11 mouse cellular contexts compared by ENCODE assay signal in the genomic region with DNA sequence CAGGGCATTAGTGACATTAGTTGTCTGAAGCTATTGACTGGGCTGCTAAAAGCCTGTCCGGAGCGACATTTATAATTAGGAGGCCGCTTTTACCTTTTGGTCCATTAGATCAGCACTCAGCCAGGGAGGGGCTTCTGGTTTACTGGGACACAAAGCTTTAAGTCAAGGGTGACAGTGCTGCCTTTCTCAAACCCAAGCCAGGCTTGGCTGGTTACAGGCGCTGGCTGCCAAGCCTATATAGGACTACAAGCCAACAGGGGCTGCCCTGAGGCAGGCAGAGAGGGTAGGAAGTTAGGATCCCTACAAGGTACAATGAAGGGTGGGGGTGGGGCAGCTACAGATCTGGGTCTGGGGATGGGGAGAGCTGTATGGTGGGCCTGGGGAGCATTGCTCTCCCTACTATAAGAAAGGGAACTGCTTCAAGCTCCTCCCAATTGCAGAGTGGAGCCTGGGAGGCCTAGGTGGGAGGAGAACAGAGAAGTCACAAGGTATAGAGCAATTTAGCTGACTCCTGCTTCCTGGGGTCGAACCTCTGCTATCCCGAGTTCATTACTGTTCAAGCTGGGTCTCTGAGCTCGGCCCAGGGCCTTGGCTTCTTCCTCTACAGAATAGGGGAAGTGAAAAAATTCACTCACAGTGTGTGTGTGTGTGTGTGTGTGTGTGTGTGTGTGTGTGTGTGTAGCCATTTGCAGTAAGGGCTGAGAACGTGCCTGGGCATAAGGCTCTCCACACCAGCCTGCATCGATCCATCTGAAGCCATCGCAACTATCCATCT. TPM values are rescaled to one million over a fixed set of nuclear protein-coding genes. Genes with fewer than 3 reads are reported as not detected.
A peak's percentile ranks its signal among the peaks of the same experiment; 100 is the strongest.
DNase-seq lines count a peak whose midpoint lies in the region; ATAC-seq and TF ChIP-seq lines count a peak whose summit lies in the region.
"Had no signal": no experiment of that assay in that cellular context is flagged by ENCODE, and none has a peak within 500 bp of the region (broad histone marks: within the 10 kb centered on the region; RNA-seq: fewer than 3 reads in every experiment).

No protein-coding gene starts in this region.

- H3K4me1 ChIP-seq in forebrain, embryonic 10.5 days = peaks cover 19% of the 10 kb centered on the region
- H3K4me1 ChIP-seq in forebrain, embryonic 12.5 days = peaks cover 5% of the 10 kb centered on the region
- H3K4me1 ChIP-seq in liver, embryonic 14.5 days (replicated peaks; ENCODE audit: control insufficient read depth in 2 of 2, insufficient read depth in 2 of 2, low read length in 1 of 2) = peaks cover 3 to 19% of the 10 kb centered on the region in 2 experiments; a peak in 2 of 4 replicates
- H3K4me1 ChIP-seq: limb, embryonic 13.5 days; neural tube, embryonic 13.5 days had no signal

- no peaks in the 10 kb centered on the region for H3K36me3 ChIP-seq in forebrain, embryonic 10.5 days (replicated peaks)
- H3K36me3 ChIP-seq in forebrain, embryonic 12.5 days (replicated peaks) = no peaks in the 10 kb centered on the region
- no peaks in the 10 kb centered on the region for H3K36me3 ChIP-seq in liver, embryonic 14.5 days (replicated peaks; ENCODE audit: control insufficient read depth, insufficient read depth, low read depth)
- H3K36me3 ChIP-seq: embryonic facial prominence, embryonic 10.5 days; limb, embryonic 13.5 days; neural tube, embryonic 13.5 days had no signal

- H3K27ac ChIP-seq in forebrain, embryonic 10.5 days = 0 out of 2 replicates have a peak overlapping the region, but pooled peaks have one; percentile 6
- H3K27ac ChIP-seq in forebrain, embryonic 12.5 days = no peak overlapping the region
- no peak overlapping the region for H3K27ac ChIP-seq in liver, embryonic 14.5 days
- H3K27ac ChIP-seq in gastrocnemius, adult 2 months = no peak overlapping the region
- H3K27ac ChIP-seq: embryonic facial prominence, embryonic 10.5 days; limb, embryonic 13.5 days; neural tube, embryonic 13.5 days had no signal

- no peaks in the 10 kb centered on the region for H3K27me3 ChIP-seq in forebrain, embryonic 10.5 days (ENCODE audit: poor library complexity, severe bottlenecking)
- H3K27me3 ChIP-seq in forebrain, embryonic 12.5 days = no peaks in the 10 kb centered on the region
- no peaks in the 10 kb centered on the region for H3K27me3 ChIP-seq in liver, embryonic 14.5 days (ENCODE audit: control insufficient read depth, insufficient read depth, low read length)
- H3K27me3 ChIP-seq: limb, embryonic 13.5 days; neural tube, embryonic 13.5 days had no signal

- no peak for TF ChIP-seq EP300 in liver, embryonic 14.5 days (IDR thresholded peaks at IDR 0.05; ENCODE audit: low read depth)

- no peak for ATAC-seq in forebrain, embryonic 12.5 days (ENCODE audit: low FRiP score)
- peak; percentile 53; the same call in 1 of the 2 replicates for ATAC-seq in liver, embryonic 14.5 days (ENCODE audit: insufficient read depth)

- no peak for TF ChIP-seq CTCF in liver, embryonic 14.5 days (IDR thresholded peaks at IDR 0.05; ENCODE audit: low read depth)
- TF ChIP-seq CTCF in gastrocnemius, adult 2 months (IDR thresholded peaks at IDR 0.05) = no peak

- WGBS in forebrain, embryonic 10.5 days = 79% methylated on average over 10 of the region's 10 CpGs
- 84% methylated on average over 10 of the region's 10 CpGs for whole genome bisulfite sequencing in forebrain, embryonic 12.5 days
- 48% methylated on average over 10 of the region's 10 CpGs for WGBS in liver, embryonic 14.5 days (ENCODE audit: insufficient replicate concordance)

- H3K4me3 ChIP-seq in forebrain, embryonic 10.5 days = no peak overlapping the region
- no peak overlapping the region for H3K4me3 ChIP-seq in forebrain, embryonic 12.5 days (replicated peaks)
- no peak overlapping the region for H3K4me3 ChIP-seq in liver, embryonic 14.5 days (ENCODE audit: insufficient read depth in 1 of 2, low read depth in 2 of 2, low read length in 2 of 2)
- H3K4me3 ChIP-seq in gastrocnemius, adult 2 months = no peak overlapping the region
- H3K4me3 ChIP-seq: embryonic facial prominence, embryonic 10.5 days; limb, embryonic 13.5 days; neural tube, embryonic 13.5 days had no signal

- H3K4me2 ChIP-seq in forebrain, embryonic 12.5 days = no peak overlapping the region
- no peak overlapping the region for H3K4me2 ChIP-seq in liver, embryonic 14.5 days (ENCODE audit: low read depth)
- H3K4me2 ChIP-seq: limb, embryonic 13.5 days; neural tube, embryonic 13.5 days had no signal

- no peak overlapping the region for H3K9ac ChIP-seq in forebrain, embryonic 12.5 days
- no peak overlapping the region for H3K9ac ChIP-seq in liver, embryonic 14.5 days (replicated peaks)
- H3K9ac ChIP-seq: limb, embryonic 13.5 days; neural tube, embryonic 13.5 days had no signal

- H3K9me3 ChIP-seq in forebrain, embryonic 10.5 days = no peaks in the 10 kb centered on the region
- no peaks in the 10 kb centered on the region for H3K9me3 ChIP-seq in forebrain, embryonic 12.5 days
- no peaks in the 10 kb centered on the region for H3K9me3 ChIP-seq in liver, embryonic 14.5 days (ENCODE audit: control insufficient read depth, low read length)
- H3K9me3 ChIP-seq: embryonic facial prominence, embryonic 10.5 days; limb, embryonic 13.5 days; neural tube, embryonic 13.5 days had no signal

- intact Hi-C loops in gastrocnemius, adult 2 months (cut with DNase I) = no loop called here

- no peak for DNase-seq in forebrain, embryonic 10.5 days (ENCODE audit: extremely low spot score, low spot score)
- DNase-seq in MEL-GATA-1-ER (ENCODE audit: extremely low read depth, low read depth) = peak; percentile 81
- DNase-seq in liver, embryonic 14.5 days (ENCODE audit: low read depth in 3 of 3, low spot score in 3 of 3) = no peak
- peak; percentile 41 for DNase-seq in skeletal muscle tissue, adult 2 months (ENCODE audit: low read depth, low spot score)
- DNase-seq in right cerebral cortex, adult 18-20 months = no peak
- no peak for DNase-seq in left cerebral cortex, adult 18-20 months (ENCODE audit: low spot score in 2 of 2)
- no peak for DNase-seq in gastrocnemius, adult 2 months

RNA-seq across cellular contexts. Expression of gene Trim14, which starts 18.5 kb away (rescaled TPM):
- 0.43 and 0.84 TPM in 2 replicates for polyA plus RNA-seq in forebrain, embryonic 10.5 days (2016; fragmentation: Nextera tagmentation; extraction: Ambion mirVana)
- 0.95 and 1.7 TPM in 2 replicates for polyA plus RNA-seq in forebrain, embryonic 12.5 days (2016; fragmentation: Nextera tagmentation; extraction: Ambion mirVana)
- polyA plus RNA-seq in liver, embryonic 14.5 days (2012; rRNA removed) = 4.1 and 4.3 TPM in 2 replicates
- polyA plus RNA-seq in liver, embryonic 14.5 days (2014; fragmentation: Nextera tagmentation; extraction: Ambion mirVana) = 7.5 and 9.5 TPM in 2 replicates
- total RNA-seq in left cerebral cortex, adult 18-20 months (2021) = 1 to 10 TPM in 1 of 2 experiments, under 1 TPM in 1; 0.74 to 1.3 TPM
- total RNA-seq in gastrocnemius, adult 2 months (2021) = 1 to 10 TPM in 1 of 2 experiments, under 1 TPM in 1; 0.56 to 1.2 TPM

RNA-seq across cellular contexts. Expression of gene Coro2a, which starts 47.5 kb away (rescaled TPM):
- polyA plus RNA-seq in forebrain, embryonic 10.5 days (2016; fragmentation: Nextera tagmentation; extraction: Ambion mirVana) = 2.1 and 2.8 TPM in 2 replicates
- polyA plus RNA-seq in forebrain, embryonic 12.5 days (2016; fragmentation: Nextera tagmentation; extraction: Ambion mirVana) = 1.7 and 2.8 TPM in 2 replicates
- polyA plus RNA-seq in liver, embryonic 14.5 days (2012; rRNA removed) = 2.4 and 2.6 TPM in 2 replicates
- 1.9 and 2.7 TPM in 2 replicates for polyA plus RNA-seq in liver, embryonic 14.5 days (2014; fragmentation: Nextera tagmentation; extraction: Ambion mirVana)
- 10 to 100 TPM; 23.5 to 26.2 TPM for total RNA-seq in left cerebral cortex, adult 18-20 months (2021)
- total RNA-seq in gastrocnemius, adult 2 months (2021) = under 1 TPM; 0.10 to 0.39 TPM

Comparison
In these comparisons a context has a peak if more than half of its experiments do, and no peak if none do; other contexts are left out.
1. DNase-seq: peak in MEL-GATA-1-ER (single experiment) and skeletal muscle tissue, adult 2 months (single experiment); none in forebrain, embryonic 10.5 days (single experiment), liver, embryonic 14.5 days (0 of 3), right cerebral cortex, adult 18-20 months (single experiment), left cerebral cortex, adult 18-20 months (0 of 2) and gastrocnemius, adult 2 months (single experiment).